Mouse (Mus musculus) bone marrow macrophage, adult 2 months (primary cell): Measurements from ENCODE around the gene Tulp4.

Experiments used
- CTCF ChIP-seq: IDR thresholded peaks from 2 replicates; pipeline ENCODE4 v1.5.1; 2012; ENCODE audit warnings: low read depth, mild to moderate bottlenecking, low read length, moderate library complexity
- POLR2A ChIP-seq: IDR thresholded peaks from 2 replicates; pipeline ENCODE4 v1.6.1; 2012; ENCODE audit warnings: mild to moderate bottlenecking, low read depth, low read length, borderline replicate concordance

DNA sequence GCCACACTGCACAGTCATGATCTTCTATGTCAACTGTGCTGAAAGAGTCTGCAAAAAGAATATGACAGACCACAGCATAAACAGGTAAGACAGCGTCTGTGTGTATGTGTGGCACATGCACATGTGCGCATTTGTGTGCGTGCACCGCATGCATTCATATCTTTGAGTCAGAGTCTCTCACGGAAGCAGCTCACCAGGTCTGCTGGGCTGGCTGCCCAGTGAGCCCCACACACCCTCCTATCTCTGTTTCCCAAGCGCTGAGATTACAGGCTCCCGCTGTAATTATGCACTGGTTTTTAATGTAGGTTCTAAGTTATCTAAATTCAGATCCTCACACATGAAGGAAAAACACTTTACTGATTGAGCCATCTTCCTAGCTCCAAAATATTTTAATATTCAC lies 38.6 kb upstream of the Tulp4 start:
- TF ChIP-seq CTCF = no peak
- TF ChIP-seq POLR2A = no peak
